Mouse (Mus musculus): ENCODE measurements around the gene Adora3.

- no peak for TF ChIP-seq GATA1 (IDR thresholded peaks at IDR 0.05; ENCODE audit: borderline replicate concordance, low read length)
- TF ChIP-seq FLI1 (IDR thresholded peaks at IDR 0.05; ENCODE audit: low read length): no peak
Observed at GRCm38 (mm10) chr3:105927561-105928194, 57.0 kb downstream of the Adora3 start.

Data from megakaryocyte, embryonic 14.5 days (primary cell).